Mouse (Mus musculus) retina, adult 2 months (tissue): ENCODE results near the gene Cdc26.

Experiments used
- DNase-seq: peaks from one replicate; pipeline ENCODE4 v3.0.0-alpha.2; 2012; ENCODE audit warnings: low read depth, low spot score

Gene Cdc26

DNA sequence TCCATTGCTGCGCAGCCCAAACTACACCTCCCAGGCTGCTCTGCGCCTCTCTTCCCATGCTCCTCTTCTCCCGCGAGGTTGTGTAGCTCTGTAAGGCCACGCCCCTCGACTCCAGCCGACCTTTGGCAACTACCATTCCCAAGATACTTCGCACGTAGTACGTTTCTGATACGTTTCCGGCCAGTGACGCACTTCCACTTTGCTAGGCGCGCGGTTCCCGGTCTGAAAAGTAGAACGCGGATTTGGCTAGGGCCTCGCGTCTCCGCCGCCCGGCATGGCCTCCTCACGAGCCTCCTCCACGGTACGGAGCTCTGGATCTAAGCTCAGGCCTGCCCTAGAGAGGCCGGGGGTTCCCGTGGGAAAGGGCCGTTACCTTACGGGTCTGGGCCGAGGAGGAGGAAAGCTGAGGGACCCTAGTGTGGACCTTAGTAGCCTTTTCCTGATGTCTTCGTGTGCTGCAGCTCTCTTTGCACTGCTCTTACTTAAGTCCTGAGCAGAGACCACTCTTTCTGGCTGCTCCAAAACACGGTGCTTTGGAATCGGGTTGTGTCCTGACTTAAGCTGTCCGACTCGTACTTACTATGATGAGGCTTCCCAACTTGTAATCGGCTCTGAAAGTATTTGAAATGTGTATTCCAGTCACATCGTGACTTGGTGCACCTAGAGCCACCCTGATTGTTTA, at the start of gene Cdc26, which contains the start of gene Prpf4:
Gene Cdc26, minus strand, starts transcription at position 42 of the 682 bp plus-strand sequence.
Gene Prpf4, plus strand, starts transcription at position 197 of the 682 bp plus-strand sequence.
- DNase-seq, result peak; percentile 94

DNA sequence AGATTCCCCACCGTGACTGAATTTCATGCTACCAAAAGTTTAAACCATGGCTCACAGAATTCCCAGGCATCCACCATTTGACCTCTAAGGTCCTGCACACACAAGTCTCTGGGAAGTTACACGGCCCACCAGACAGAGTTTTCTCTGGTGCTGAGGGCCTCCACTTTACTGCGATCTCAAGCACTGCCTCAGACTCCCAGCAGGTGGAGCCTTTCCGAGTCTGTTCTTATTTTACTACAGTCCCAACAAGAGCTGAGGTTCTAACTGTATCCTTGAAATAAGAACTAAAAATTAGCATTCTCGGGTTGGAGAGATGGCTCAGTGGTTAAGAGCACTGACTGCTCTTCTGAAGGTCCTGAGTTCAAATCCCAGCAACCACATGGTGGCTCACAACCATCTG, 46.6 kb upstream of the Cdc26 start:
- no peak for DNase-seq

DNA sequence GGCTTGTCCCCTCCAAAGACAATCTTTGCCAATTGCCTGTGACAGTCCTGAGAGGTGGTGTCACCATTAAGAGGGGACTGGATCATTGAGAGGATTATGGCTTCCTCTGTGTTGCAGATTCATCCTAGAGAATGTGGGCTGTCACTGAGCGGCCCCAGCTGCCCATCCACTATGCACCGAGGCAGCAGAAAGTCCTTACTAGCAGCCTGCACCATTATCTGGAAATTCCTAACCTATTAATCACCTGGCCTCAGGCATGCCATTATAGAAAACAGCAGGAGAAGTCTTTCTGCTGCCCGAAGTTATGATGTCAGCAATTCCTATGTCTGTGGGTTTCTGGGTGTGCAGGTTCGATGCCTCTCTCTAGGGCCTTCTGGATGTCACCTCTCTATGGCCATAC, 32.5 kb upstream of the Cdc26 start:
- DNase-seq, result no peak

DNA sequence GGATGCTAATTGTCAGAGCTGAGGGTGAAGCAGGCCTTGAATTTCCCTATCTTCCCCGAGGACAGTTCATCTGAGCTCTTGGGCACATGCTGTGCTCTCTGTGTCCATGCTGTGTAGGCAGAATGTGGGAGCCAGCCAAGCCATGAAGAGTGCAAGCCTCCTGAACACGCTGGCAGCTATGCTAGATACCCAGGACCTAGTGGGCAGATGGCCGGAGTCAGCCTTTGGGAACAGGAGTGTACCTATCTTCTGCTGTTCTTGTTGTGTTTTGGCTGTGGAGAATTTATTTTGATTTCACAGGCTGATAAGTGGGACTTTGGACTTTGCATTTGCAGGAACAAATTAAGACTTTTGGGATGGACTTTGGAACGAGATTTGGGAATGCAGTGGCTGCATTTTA, 32.1 kb upstream of the Cdc26 start:
- no peak for DNase-seq

DNA sequence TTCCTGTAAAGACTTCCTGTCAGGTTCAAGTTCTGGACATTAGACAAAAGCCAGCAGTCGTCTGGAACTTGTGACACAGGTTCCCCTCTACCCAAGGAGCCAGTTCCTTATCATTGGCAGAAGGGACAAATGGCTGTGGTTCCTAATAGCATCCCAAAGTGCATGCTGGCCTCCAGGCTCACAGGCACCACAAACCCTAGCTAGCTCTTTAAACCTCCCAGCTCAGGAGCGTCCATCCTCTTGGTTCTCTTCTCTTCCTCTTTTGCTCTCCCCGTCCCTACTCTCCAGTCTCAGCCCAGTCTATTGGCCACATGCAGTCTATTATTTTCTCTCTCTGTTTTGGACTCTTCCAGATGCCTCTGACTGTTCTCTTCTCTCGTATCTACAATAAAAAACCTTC, 31.4 kb upstream of the Cdc26 start:
- no peak for DNase-seq

DNA sequence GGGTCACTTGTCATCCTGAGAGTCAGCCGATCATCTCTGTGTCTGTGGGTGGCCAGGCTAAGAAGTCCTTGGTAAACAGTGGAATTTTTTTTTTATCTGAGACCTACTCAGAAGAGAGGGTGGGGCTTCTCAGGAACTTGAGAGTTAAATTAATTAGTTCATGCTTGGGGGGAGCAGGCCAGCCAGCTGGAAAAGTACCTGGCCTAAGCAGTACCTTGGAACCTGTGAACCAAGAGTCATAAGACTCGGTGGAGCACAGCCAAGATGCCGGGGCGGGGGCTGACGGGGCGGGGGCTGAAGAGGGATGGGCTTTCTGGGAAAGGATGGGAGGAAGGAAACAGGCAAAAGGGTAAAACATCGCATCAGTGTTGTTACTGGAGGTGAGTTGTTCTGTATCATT, 29.4 kb upstream of the Cdc26 start:
- no peak for DNase-seq

DNA sequence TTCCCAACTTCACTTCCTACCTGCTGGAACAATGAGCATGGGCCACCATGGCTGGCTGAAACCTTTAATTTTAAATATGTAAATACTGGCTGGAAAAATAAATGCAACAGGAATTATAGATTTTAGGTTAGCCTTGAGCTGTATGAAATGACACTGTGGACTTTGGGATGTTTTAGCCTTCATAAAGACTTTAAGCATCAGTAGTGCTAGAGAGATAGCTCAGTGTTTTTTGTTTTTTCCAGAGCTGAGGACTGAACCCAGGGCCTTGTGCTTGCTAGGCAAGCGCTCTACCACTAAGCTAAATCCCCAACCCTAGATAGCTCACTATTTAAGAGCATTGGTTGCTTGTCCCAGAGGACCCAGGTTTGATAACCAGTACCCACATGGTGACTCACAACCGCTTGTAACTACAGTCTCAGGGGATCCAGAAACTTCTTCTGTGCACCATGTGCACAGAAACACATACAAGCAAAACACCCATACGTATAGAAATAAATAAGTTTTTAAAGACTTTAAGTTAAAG, 28.9 kb upstream of the Cdc26 start:
- DNase-seq, result no peak

DNA sequence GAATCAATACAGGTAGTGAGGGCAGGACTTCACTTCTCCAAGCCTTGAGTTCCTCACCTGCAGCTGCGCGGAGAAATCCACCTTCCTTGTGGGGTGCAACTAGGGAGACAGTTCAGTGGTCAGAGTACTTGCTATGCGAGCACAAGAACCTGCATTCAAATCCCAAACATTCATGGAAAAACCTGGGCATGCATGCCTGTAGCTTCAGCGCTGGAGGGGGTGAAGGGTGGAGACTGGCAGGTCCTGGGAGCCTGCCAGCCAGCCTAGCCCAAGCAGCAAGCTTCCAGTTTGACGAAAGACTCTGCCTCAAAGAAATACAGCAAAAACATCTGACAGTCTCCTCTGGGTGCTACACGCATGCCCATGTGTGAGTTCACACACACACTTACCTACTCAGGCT, 26.6 kb upstream of the Cdc26 start, which contains the start of gene Rnf183:
Gene Rnf183, minus strand, starts transcription at position 172 of the 400 bp plus-strand sequence.
- no peak for DNase-seq

DNA sequence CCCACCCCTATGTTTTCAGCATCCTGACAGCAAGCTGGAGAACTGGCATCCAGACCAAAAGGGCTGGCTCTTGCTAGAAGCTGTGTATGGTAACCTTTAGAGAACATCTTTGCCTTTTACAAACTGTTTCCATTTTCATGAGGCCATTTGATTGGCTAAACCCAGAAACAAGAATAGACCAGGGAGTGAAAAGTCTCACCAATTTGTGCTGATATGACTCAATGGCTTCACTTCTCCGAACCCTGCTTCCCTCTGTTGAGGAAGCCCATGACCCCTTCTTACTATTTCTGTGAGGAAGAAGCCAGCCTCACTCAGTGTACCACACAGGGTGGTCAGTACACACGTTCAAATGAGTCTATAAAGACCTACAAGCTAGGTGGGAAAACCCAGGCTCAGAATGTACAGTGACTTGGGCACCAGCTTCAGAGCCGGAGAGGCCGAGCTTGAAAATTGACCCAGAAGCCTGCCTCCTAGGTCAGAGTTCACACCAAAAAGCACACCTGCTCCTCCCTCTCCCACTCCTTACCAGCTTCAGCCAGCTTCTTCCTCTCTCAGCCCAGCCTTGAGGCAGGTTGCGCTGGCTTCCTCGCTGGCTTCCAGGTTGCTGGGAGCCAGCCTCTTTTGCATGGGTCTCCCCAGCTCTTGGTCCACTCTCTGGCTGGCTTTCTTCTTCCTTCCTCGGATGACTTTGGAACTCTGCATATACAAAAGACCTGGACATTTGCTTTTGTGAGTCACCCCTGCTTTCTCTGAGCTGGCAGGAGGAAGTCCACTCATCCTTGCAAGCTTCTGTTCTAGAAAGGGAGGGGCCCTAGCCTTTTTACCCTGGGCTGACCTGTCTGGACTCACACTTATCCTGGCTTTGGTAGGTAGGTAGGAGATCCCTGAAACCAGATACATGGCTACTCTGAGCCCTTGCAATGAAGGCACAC, 25.8 kb upstream of the Cdc26 start:
- no peak for DNase-seq

DNA sequence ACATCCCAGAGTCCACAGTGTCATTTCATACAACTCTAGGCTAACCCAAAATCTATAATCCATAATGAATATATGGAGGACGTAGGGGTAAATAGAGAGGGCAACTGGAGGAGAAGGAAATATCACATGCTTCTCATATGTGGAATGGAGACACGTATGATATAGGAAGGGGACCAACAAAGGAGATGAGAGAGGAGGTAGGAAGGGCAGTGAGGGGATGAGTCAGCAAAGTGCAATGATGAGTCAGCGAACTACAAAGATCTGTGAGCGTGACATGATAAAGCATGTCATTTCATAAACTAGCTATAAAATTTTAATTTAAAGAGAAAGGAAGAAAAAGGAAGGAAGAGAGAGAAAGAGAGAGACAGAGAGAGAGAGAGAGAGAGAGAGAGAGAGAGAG, 23.1 kb upstream of the Cdc26 start:
- DNase-seq, result no peak

DNA sequence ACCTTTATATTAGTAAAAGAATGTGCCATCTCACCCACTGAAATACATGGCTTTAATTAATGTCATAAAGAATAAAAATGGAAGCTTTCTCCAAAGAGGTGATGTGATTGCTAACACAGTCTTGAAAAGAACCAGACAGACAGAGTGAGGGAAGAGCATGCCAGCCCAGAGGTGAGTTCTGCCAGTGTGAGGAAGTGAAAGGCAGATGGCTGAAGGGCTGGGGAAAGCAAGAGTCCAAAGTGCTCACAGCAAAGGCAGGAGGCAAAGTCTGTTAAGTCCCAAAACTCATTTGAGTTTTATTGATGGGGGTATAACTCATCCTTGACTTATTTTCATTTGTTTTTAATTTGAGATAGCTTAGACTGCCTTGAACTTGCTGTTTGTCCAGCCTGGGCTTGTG, 22.2 kb upstream of the Cdc26 start:
- DNase-seq, result no peak

DNA sequence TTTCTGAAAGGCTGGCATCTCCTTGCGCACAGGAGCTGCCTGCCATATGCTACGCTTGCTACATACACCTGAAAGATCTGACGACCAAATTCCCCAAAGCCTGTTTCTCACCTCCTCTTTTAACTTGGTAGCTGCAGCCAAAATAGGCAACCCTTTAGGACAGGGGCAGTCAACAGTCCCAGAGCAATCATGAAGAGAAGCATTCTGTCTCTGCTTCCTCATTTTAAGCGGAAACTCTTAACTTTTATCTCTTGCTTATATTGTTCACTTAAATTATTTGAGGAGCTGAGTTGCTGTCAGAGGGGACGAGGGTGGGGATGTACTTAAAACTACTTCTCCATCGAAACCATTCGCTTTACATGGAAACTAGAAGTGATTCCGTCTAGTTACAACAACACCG, 21.2 kb upstream of the Cdc26 start:
- no peak for DNase-seq

DNA sequence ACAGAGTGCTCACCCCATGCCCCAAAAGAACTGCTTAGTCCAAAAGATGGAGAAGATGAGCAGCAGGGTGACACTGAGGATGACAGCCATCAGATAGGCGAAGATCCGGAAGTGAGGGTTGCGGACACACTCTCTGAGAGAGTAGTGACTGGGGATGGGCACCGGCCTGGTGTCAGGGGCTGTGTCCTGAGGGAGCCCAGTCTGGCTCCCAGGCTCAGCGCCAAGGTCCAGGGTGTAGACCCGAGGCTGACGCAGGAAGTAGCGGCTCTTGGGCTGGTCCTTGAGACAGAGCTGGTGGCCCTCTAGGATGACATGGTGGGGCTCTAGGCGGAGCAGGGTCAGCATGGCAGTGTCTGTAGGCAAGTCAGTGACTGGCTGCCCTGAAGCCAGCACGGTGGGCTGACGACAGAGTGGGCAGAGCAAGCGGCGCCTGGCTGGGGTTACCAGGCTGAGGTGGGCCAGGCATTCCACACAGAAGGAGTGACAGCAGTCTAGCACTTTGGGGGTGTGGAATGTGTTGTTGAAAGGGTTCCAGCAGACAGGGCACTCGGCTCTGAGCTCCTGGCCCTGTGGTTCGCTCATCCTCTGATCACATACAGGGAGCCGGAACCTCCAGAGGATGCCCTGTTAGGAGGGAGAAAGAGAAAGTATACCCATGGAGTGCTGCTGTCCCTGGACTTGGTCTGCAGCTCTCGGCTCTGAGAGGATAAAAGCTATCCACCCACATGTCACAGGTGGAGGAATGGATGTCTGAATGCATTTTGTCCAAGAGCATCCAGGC, 19.7 kb upstream of the Cdc26 start:
- DNase-seq, result no peak

DNA sequence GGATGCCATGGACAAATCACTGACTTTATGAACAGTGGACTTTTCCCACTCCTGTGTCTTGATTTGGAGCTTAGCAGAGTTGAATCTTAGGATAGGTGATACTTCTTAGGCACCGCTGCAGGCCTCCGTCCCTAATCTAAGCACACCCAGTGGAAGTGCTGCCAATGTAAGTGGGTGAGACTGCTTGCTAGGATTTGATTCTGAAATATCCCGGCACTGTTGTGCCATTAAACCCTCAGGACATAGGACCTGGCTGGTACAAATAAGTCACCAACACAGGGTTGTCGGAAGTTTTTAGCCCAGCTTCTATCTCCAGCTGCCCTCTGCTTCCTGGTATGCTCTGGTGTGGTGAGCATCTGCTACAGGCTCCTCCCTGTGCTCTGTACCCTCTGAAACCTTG, 17.4 kb upstream of the Cdc26 start:
- DNase-seq, result no peak

DNA sequence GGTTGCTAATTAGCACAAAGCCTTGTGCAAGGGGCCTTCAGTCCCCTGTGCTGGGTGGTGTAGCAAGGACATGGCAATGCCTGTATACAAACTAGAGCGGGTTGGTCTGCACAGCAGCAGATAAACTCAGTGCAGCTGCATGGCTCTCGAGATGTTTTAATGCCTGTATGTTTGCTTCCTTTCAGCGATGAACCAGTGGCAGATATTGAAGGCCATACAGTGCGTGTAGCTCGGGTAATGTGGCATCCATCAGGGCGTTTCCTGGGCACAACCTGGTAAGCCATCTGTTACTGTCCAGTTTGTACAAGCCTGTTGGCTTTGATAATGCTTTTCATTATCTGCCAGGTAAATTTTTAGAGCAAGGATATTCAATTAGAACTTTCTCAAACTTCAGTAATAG, 10.6 kb upstream of the Cdc26 start:
- no peak for DNase-seq

DNA sequence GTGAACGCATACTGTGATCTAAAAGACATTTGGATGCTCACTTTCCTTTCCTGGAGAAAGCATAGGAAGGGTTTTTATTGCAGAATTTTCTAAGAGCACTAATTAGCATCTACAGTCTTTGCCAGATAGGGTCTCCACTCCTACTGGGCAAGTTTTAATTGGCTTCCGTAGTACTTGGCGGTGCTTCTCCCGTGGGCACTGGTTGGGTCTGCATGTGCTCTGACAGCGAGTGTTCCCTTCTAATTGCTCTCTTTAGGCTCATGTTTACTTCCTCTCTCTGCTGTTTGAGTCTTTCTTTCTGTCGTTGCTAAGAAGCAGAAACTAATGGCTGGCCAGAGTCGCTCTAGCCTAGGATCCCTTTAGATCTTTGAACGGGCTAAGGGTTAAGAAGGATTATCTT, 10.0 kb upstream of the Cdc26 start:
- no peak for DNase-seq

DNA sequence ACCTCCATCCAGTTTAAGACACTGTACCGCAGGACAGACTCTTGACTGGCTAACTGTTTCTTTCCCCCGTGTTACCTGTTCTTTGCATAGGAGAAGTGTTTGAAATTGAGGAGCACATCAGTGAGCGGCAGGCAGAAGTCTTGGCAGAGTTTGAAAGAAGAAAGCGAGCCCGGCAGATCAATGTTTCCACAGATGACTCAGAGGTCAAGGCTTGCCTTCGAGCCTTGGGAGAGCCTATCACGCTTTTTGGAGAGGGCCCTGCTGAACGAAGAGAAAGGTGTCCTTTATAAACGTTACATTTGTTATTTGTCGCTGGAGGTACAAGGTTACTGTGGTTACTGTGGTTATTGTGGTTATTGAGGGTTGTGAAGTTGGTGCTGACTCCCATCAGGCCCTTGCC, 3.2 kb upstream of the Cdc26 start:
- no peak for DNase-seq

DNA sequence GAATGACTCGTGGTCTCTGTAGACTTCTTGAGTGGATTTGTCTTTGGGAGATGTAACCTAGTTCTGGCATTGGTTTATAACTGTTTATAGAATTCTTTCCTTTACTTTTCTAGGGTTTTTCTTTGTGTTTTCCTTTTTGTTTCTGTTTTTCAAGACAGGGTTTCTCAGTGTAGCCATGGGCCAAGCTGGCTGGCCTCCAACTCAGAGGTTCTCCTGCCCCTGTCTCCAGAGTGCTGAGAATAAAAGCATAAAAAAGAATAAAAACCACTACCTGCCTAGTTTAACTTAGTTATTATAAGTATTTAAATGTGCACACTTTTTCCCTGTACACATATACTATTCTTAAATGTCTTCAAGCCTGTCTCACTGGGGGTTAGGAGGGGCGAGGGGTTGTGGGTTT, 1.9 kb upstream of the Cdc26 start:
- DNase-seq, result no peak

DNA sequence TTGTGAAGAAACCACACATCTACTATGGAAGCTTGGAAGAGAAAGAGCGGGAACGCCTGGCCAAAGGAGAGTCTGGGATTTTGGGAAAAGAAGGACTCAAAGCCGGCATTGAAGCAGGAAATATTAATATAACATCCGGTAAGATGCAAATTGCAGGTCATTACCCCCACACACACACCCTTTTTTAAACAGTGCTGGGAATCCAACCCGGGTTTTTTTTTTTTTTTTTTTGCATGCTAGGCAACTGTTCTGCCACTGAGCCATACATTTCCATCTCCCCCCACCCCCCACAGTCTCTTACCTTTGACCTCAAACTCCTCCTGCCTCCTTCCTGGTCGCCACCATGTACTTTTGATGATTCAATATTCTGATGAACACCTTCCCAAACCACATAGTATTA, 1.2 kb upstream of the Cdc26 start:
- DNase-seq, result no peak

DNA sequence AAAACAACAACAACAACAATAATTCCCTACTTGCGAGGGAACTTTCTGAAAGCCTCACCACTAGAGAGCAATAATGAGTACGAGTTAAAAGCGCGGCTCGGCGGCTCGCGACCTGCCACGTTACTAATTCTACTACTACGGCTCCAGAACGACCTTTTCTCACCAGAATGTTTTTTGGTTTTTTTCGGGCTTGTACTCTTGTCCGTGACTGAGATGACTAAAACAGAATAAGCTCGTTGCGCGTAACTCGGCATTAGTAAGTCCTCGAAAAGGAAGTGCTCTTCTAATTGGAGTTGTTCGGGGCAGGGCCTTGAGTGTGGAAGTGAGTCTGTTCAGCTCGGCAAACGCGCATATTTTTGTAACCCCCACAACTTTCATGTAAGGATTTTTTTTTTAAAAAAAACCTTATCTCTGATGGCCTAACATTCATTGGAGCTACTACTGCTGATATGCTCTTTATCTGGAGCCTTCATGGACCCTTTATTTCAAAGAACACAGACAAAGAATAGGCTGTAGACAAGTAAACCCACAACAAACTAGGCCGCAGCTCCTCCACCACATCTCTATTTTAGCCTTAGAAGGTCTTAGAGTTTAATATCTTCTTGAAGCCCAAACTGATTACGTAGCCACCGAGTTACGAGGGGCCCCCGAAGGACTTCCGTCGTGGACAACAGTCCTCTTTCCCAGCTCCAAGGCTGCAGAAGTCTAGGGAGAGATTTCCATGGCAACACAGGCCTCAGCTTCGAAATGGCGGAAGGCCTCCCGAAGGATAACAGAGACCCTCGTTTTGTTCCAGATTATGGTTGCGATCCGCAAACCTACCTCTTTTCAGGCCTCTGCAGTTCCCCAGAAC, 486 bp downstream of the Cdc26 start:
- peak; percentile 33 for DNase-seq

DNA sequence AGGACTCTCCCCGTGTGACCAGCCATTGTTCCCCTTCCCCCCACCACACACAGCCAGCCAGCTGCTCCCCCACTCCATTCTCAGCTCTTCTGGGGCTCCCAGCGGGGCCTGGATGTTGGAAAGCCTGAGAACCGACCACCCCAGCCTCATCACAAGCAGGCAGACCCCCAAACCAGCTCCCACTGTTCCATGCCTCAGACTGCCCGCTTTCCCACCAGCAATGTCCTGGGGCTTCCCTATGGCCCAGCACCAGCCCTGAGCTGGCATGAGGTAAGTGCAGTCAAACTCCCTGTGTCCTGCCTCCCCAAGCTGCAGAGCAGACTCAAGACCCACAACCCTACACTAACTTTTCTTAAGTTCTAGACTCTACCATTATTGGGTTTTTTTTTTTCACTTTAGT, 2.3 kb downstream of the Cdc26 start:
- no peak for DNase-seq
